Mouse (Mus musculus): Measurements from ENCODE around the gene Nectin2. TPM values are rescaled to one million over a fixed set of nuclear protein-coding genes. Genes with fewer than 3 reads are reported as not detected.

Gene Nectin2
- polyA plus RNA-seq, 1 experiment, result 27.1 TPM

- H3K4me3 ChIP-seq, result no peak overlapping the region
- TF ChIP-seq TCF3 (IDR thresholded peaks at IDR 0.05; ENCODE audit: insufficient read length, low read depth) (no peak), MYOD1 (IDR thresholded peaks at IDR 0.05; ENCODE audit: control insufficient read depth in 1 of 3, insufficient read length in 2 of 3, low read depth in 2 of 3) (no peak), TCF12 (IDR thresholded peaks at IDR 0.05; ENCODE audit: insufficient read depth, poor library complexity, severe bottlenecking) (no peak), E2F4 (IDR thresholded peaks at IDR 0.05; ENCODE audit: insufficient read depth) (no peak), POLR2AphosphoS2 (IDR thresholded peaks at IDR 0.05; ENCODE audit: insufficient read length, low read depth) (no peak), SRF (IDR thresholded peaks at IDR 0.05; ENCODE audit: control insufficient read depth, insufficient read length, low read depth) (no peak), USF1 (IDR thresholded peaks at IDR 0.05; ENCODE audit: low read depth) (no peak), MYOG (IDR thresholded peaks at IDR 0.05; ENCODE audit: control insufficient read depth in 1 of 3, insufficient read depth in 1 of 3, insufficient read length in 2 of 3, low read depth in 2 of 3) (no peak)
- no peaks in the 10 kb centered on the region for H3K27me3 ChIP-seq (ENCODE audit: control insufficient read depth, insufficient read depth, insufficient read length)
- no peaks in the 10 kb centered on the region for H3K79me2 ChIP-seq (ENCODE audit: control insufficient read depth, insufficient read depth)
- no peak overlapping the region for H3ac ChIP-seq (ENCODE audit: control insufficient read depth, insufficient read length)
- H3K4me2 ChIP-seq (ENCODE audit: low read depth), result no peak overlapping the region
- no peaks in the 10 kb centered on the region for H3K36me3 ChIP-seq (ENCODE audit: control insufficient read depth, insufficient read depth)
Measured at GRCm38 (mm10) chr7:19694336-19695212, 55.7 kb downstream of the Nectin2 start.

- no peaks in the 10 kb centered on the region for H3K36me3 ChIP-seq (ENCODE audit: control insufficient read depth, insufficient read depth)
- H3K4me2 ChIP-seq (ENCODE audit: low read depth), result no peak overlapping the region
- H3K27me3 ChIP-seq (ENCODE audit: control insufficient read depth, insufficient read depth, insufficient read length), result peaks cover 6% of the 10 kb centered on the region
- H3ac ChIP-seq (ENCODE audit: control insufficient read depth, insufficient read length), result no peak overlapping the region
- H3K4me3 ChIP-seq, result no peak overlapping the region
- 0 out of 2 replicates have a peak, but pooled peaks have one; percentile 38 for TF ChIP-seq CEBPB (IDR thresholded peaks at IDR 0.05; ENCODE audit: insufficient read depth, poor library complexity, severe bottlenecking)
- TF ChIP-seq SRF (IDR thresholded peaks at IDR 0.05; ENCODE audit: control insufficient read depth, insufficient read length, low read depth), result no peak
- H3K79me2 ChIP-seq (ENCODE audit: control insufficient read depth, insufficient read depth), result no peaks in the 10 kb centered on the region
Measured at GRCm38 (mm10) chr7:19693421-19693820, 56.9 kb downstream of the Nectin2 start.

GRCm38 (mm10) chr7:19691873-19692865 lies 58.1 kb downstream of the Nectin2 start, which contains the start of gene Apoc1:
Gene Apoc1, minus strand, starts transcription at chr7:19692660.
- TF ChIP-seq POLR2A (IDR thresholded peaks at IDR 0.05; ENCODE audit: insufficient read length, low read depth), result no peak
- TF ChIP-seq MYOD1 (IDR thresholded peaks at IDR 0.05; ENCODE audit: control insufficient read depth in 1 of 3, insufficient read length in 2 of 3, low read depth in 2 of 3), result no peak
- no peak for TF ChIP-seq CEBPB (IDR thresholded peaks at IDR 0.05; ENCODE audit: insufficient read depth, poor library complexity, severe bottlenecking)
- TF ChIP-seq POLR2AphosphoS2 (IDR thresholded peaks at IDR 0.05; ENCODE audit: insufficient read length, low read depth), result no peak
- no peak for TF ChIP-seq TCF3 (IDR thresholded peaks at IDR 0.05; ENCODE audit: insufficient read length, low read depth)
- no peak for TF ChIP-seq MAX (IDR thresholded peaks at IDR 0.05; ENCODE audit: low read depth)
- TF ChIP-seq E2F4 (IDR thresholded peaks at IDR 0.05; ENCODE audit: insufficient read depth), result no peak
- TF ChIP-seq TCF12 (IDR thresholded peaks at IDR 0.05; ENCODE audit: insufficient read depth, poor library complexity, severe bottlenecking), result no peak
- no peak for TF ChIP-seq USF1 (IDR thresholded peaks at IDR 0.05; ENCODE audit: low read depth)
- TF ChIP-seq SRF (IDR thresholded peaks at IDR 0.05; ENCODE audit: control insufficient read depth, insufficient read length, low read depth), result no peak
- TF ChIP-seq MYOG (IDR thresholded peaks at IDR 0.05; ENCODE audit: control insufficient read depth in 1 of 3, insufficient read depth in 1 of 3, insufficient read length in 2 of 3, low read depth in 2 of 3), result no peak
- TF ChIP-seq REST (IDR thresholded peaks at IDR 0.05; ENCODE audit: insufficient read depth, insufficient read length), result no peak
- H3ac ChIP-seq (ENCODE audit: control insufficient read depth, insufficient read length), result no peak within 1 kb of the TSS
- no peak within 1 kb of the TSS for H3K4me2 ChIP-seq (ENCODE audit: low read depth)
- H3K4me3 ChIP-seq, result no peak within 1 kb of the TSS
- H3K27me3 ChIP-seq (ENCODE audit: control insufficient read depth, insufficient read depth, insufficient read length), result peaks cover 6% of the 10 kb centered on the region
- no peaks in the 10 kb centered on the region for H3K79me2 ChIP-seq (ENCODE audit: control insufficient read depth, insufficient read depth)
- H3K36me3 ChIP-seq (ENCODE audit: control insufficient read depth, insufficient read depth), result no peaks in the 10 kb centered on the region

DNA sequence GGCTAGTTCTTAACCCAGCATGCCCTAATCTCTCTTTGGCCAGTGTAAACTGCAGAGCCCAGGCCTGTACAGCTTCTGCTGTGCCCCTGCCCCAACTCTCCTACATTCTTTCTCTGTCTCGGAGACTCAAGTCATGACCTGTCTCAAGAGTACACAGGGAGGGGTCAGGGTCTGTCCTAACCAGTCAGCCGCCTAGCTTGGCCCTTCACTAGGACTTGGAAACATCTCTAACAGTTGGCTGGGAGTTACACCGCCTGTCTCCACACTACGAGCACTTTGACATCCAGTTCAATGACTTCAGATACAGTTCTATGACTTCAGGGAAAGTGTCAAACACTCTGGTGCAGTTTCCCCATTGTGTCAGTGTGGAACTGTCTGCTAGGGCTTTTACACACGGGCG lies 58.8 kb downstream of the Nectin2 start:
- H3K4me3 ChIP-seq, result no peak overlapping the region
- TF ChIP-seq POLR2AphosphoS2 (IDR thresholded peaks at IDR 0.05; ENCODE audit: insufficient read length, low read depth) (no peak), MYOD1 (IDR thresholded peaks at IDR 0.05; ENCODE audit: control insufficient read depth in 1 of 3, insufficient read length in 2 of 3, low read depth in 2 of 3) (no peak), MYOG (IDR thresholded peaks at IDR 0.05; ENCODE audit: control insufficient read depth in 1 of 3, insufficient read depth in 1 of 3, insufficient read length in 2 of 3, low read depth in 2 of 3) (no peak), TCF3 (IDR thresholded peaks at IDR 0.05; ENCODE audit: insufficient read length, low read depth) (no peak), USF1 (IDR thresholded peaks at IDR 0.05; ENCODE audit: low read depth) (no peak), POLR2A (IDR thresholded peaks at IDR 0.05; ENCODE audit: insufficient read length, low read depth) (no peak)
- H3K4me2 ChIP-seq (ENCODE audit: low read depth), result no peak overlapping the region

More for the DNA sequence above, 58.8 kb downstream of the Nectin2 start:
- no peaks in the 10 kb centered on the region for H3K36me3 ChIP-seq (ENCODE audit: control insufficient read depth, insufficient read depth)
- H3K79me2 ChIP-seq (ENCODE audit: control insufficient read depth, insufficient read depth), result no peaks in the 10 kb centered on the region
- H3K27me3 ChIP-seq (ENCODE audit: control insufficient read depth, insufficient read depth, insufficient read length), result peaks cover 6% of the 10 kb centered on the region
- no peak overlapping the region for H3ac ChIP-seq (ENCODE audit: control insufficient read depth, insufficient read length)
